Mouse (Mus musculus) E14TG2a.4 (cell line): ENCODE data around the gene Arl6ip5.

ENCODE experiments used
- CTCF ChIP-seq: conservative IDR thresholded peaks from 2 replicates; pipeline ENCODE4 v1.5.1; 2014; ENCODE audit warnings: low read length
- POU5F1 ChIP-seq: IDR thresholded peaks from 2 replicates; pipeline ENCODE4 v1.6.1; 2014; ENCODE audit warnings: low read length, borderline replicate concordance

- TF ChIP-seq CTCF (no peak), POU5F1 (no peak)
These were observed at the start of gene Arl6ip5 for GRCm38 (mm10) chr6:97210191-97210961.
